Mouse (Mus musculus) layer of hippocampus, adult 9-11 months (tissue): ENCODE measurements around the gene Rps6.
"Not testable (repeated sequence)": the region's sequence is repeated elsewhere in the genome, so short reads cannot be mapped to it uniquely, and the experiment has no call there.

ENCODE experiments used
- DNase-seq: peaks from one replicate; pipeline ENCODE4 v3.0.0; 2022

Rps6 gene

GRCm38 (mm10) chr4:86851331-86851730 is 5.9 kb downstream of the Rps6 start:
- no peak for DNase-seq

- no peak for DNase-seq
Observed at GRCm38 (mm10) chr4:86847246-86847645, 10.0 kb downstream of the Rps6 start.

- no peak for DNase-seq
Observed at GRCm38 (mm10) chr4:86845384-86845783, 11.8 kb downstream of the Rps6 start.

GRCm38 (mm10) chr4:86841141-86841540 is 16.1 kb downstream of the Rps6 start:
- not testable (repeated sequence) for DNase-seq

GRCm38 (mm10) chr4:86831896-86832295 is 25.3 kb downstream of the Rps6 start:
- DNase-seq: no peak

GRCm38 (mm10) chr4:86825143-86825542 is 32.1 kb downstream of the Rps6 start:
- no peak for DNase-seq

- no peak for DNase-seq
Observed at GRCm38 (mm10) chr4:86823169-86823568, 34.0 kb downstream of the Rps6 start.

- no peak for DNase-seq
Observed at GRCm38 (mm10) chr4:86814850-86815249, 42.4 kb downstream of the Rps6 start.

GRCm38 (mm10) chr4:86810604-86811003 is 46.6 kb downstream of the Rps6 start:
- DNase-seq: no peak
